Mouse (Mus musculus) spleen, embryonic (tissue): ENCODE measurements around the gene Cd81.

Source experiments
- CTCF ChIA-PET: fragments of 350-600 bp; sonication (Branson Sonifier 250); formaldehyde crosslinking; loops from one replicate; lab custom pipeline; 2022; lab: Charles Lee

The Cd81 gene

GRCm38 (mm10) chr7:143017181-143017580, 35.4 kb upstream of the Cd81 start:
- CTCF ChIA-PET: no interaction called here

- CTCF ChIA-PET: no interaction called here
Observed at GRCm38 (mm10) chr7:143020040-143020439, 32.5 kb upstream of the Cd81 start.

- CTCF ChIA-PET: no interaction called here
Observed at GRCm38 (mm10) chr7:143020764-143021163, 31.8 kb upstream of the Cd81 start.

- CTCF ChIA-PET: no interaction called here
Observed at GRCm38 (mm10) chr7:143021356-143022164, 31.0 kb upstream of the Cd81 start.

GRCm38 (mm10) chr7:143023499-143023898, 29.0 kb upstream of the Cd81 start:
- CTCF ChIA-PET: no interaction called here

- CTCF ChIA-PET: no interaction called here
Observed at GRCm38 (mm10) chr7:143024293-143024692, 28.2 kb upstream of the Cd81 start.

- CTCF ChIA-PET: no interaction called here
Observed at GRCm38 (mm10) chr7:143025496-143025895, 27.0 kb upstream of the Cd81 start.

GRCm38 (mm10) chr7:143027196-143027595, 25.3 kb upstream of the Cd81 start:
- CTCF ChIA-PET: interaction anchor here (0.8 kb wide), 1 partner anchor 14 kb away, joined by 3 read pairs; no protein-coding TSS in a partner anchor

- CTCF ChIA-PET: no interaction called here
Observed at GRCm38 (mm10) chr7:143031816-143032215, 20.7 kb upstream of the Cd81 start.

- CTCF ChIA-PET: interaction anchor here (1.5 kb wide), 1 partner anchor 20 kb away, joined by 3 read pairs; no protein-coding TSS in a partner anchor
Observed at GRCm38 (mm10) chr7:143033581-143033980, 19.0 kb upstream of the Cd81 start.

- CTCF ChIA-PET: interaction anchor here (1.5 kb wide), 1 partner anchor 19 kb away, joined by 3 read pairs; no protein-coding TSS in a partner anchor
Observed at GRCm38 (mm10) chr7:143034112-143034511, 18.4 kb upstream of the Cd81 start.

GRCm38 (mm10) chr7:143034519-143035450, 17.8 kb upstream of the Cd81 start:
- CTCF ChIA-PET: no interaction called here

- CTCF ChIA-PET: interaction anchor here (0.6 kb wide), 1 partner anchor 469 kb away, joined by 3 read pairs; no protein-coding TSS in a partner anchor
Observed at GRCm38 (mm10) chr7:143036787-143037186, 15.8 kb upstream of the Cd81 start.

GRCm38 (mm10) chr7:143037306-143037705, 15.2 kb upstream of the Cd81 start:
- CTCF ChIA-PET: no interaction called here

GRCm38 (mm10) chr7:143038174-143038931, 14.2 kb upstream of the Cd81 start:
- CTCF ChIA-PET: no interaction called here

- CTCF ChIA-PET: no interaction called here
Observed at GRCm38 (mm10) chr7:143040561-143040960, 12.0 kb upstream of the Cd81 start.

GRCm38 (mm10) chr7:143041138-143041822, 11.3 kb upstream of the Cd81 start:
- CTCF ChIA-PET: no interaction called here

- CTCF ChIA-PET: no interaction called here
Observed at GRCm38 (mm10) chr7:143042089-143042488, 10.4 kb upstream of the Cd81 start.

GRCm38 (mm10) chr7:143042897-143043300, 9.6 kb upstream of the Cd81 start:
- CTCF ChIA-PET: interaction anchor here (1.0 kb wide), 1 partner anchor 28 kb away, joined by 3 read pairs; no protein-coding TSS in a partner anchor

GRCm38 (mm10) chr7:143044049-143044825, 8.3 kb upstream of the Cd81 start:
- CTCF ChIA-PET: no interaction called here
